Mouse (Mus musculus): ENCODE measurements around the gene Ptprj.

DNA sequence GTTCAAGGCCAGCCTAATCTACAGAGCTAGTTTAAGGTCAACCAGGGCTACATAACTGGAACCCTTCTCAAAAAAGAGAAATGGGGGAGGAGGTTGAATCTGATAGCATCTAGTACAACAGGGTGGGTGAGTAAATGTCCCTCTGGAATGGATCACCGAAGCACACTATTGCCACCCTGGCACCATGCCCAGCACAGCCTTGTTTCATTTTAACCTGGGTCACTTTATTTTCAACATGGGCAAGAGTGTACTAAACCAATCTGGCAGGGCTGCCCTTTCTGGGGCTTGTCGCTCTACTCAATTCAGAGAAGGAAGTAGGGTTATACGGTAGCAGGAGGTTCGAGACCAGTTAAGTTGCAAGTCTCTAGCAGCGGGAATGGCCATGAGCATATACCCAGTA lies 31.9 kb downstream of the Ptprj start:
- no peak for TF ChIP-seq POLR2A (IDR thresholded peaks at IDR 0.05; ENCODE audit: borderline replicate concordance, low read depth, low read length)
- no peak for TF ChIP-seq CTCF (IDR thresholded peaks at IDR 0.05; ENCODE audit: low read depth, low read length)
